Mouse (Mus musculus): Measurements from ENCODE around the gene Zfp710.
A peak's percentile ranks its signal among the peaks of the same experiment; 100 is the strongest.
"Not testable (repeated sequence)": the region's sequence is repeated elsewhere in the genome, so short reads cannot be mapped to it uniquely, and the experiment has no call there.

Zfp710 gene

GRCm38 (mm10) chr7:80024521-80025390 lies at the start of gene Zfp710:
TSS of gene Zfp710 (plus strand) at chr7:80024814.
- peak; percentile 91 for DNase-seq

GRCm38 (mm10) chr7:79975316-79975715 lies 49.3 kb upstream of the Zfp710 start:
- DNase-seq = no peak

- DNase-seq = no peak
Measured at GRCm38 (mm10) chr7:79986717-79987116, 37.9 kb upstream of the Zfp710 start.

GRCm38 (mm10) chr7:79987745-79988144 lies 36.9 kb upstream of the Zfp710 start:
- DNase-seq = no peak

GRCm38 (mm10) chr7:79988466-79988865 lies 36.1 kb upstream of the Zfp710 start:
- DNase-seq = not testable (repeated sequence)

- peak; percentile 68 for DNase-seq
Measured at GRCm38 (mm10) chr7:79994476-79994875, 30.1 kb upstream of the Zfp710 start.

GRCm38 (mm10) chr7:79997761-79998160 lies 26.9 kb upstream of the Zfp710 start:
- DNase-seq = no peak

- DNase-seq = no peak
Measured at GRCm38 (mm10) chr7:80002353-80003055, 22.1 kb upstream of the Zfp710 start.

GRCm38 (mm10) chr7:80004776-80005554 lies 19.6 kb upstream of the Zfp710 start:
- DNase-seq = no peak

GRCm38 (mm10) chr7:80010680-80011079 lies 13.9 kb upstream of the Zfp710 start:
- DNase-seq = no peak

GRCm38 (mm10) chr7:80011470-80011869 lies 13.1 kb upstream of the Zfp710 start:
- DNase-seq = peak; percentile 66

GRCm38 (mm10) chr7:80013884-80014550 lies 10.6 kb upstream of the Zfp710 start:
- no peak for DNase-seq

GRCm38 (mm10) chr7:80014826-80015755 lies 9.5 kb upstream of the Zfp710 start:
- no peak for DNase-seq

GRCm38 (mm10) chr7:80018506-80019452 lies 5.8 kb upstream of the Zfp710 start:
- DNase-seq = no peak

GRCm38 (mm10) chr7:80023621-80024435 lies 786 bp upstream of the Zfp710 start:
- DNase-seq = no peak

- DNase-seq = no peak
Measured at GRCm38 (mm10) chr7:80025391-80026117, 940 bp downstream of the Zfp710 start.

GRCm38 (mm10) chr7:80026118-80026989 lies 1.7 kb downstream of the Zfp710 start:
- DNase-seq = peak; percentile 55

Measured in kidney, adult 18-20 months (tissue).